Mouse (Mus musculus) forebrain, embryonic 11.5 days (tissue): ENCODE measurements around the gene Sod2. TPM values are rescaled to one million over a fixed set of nuclear protein-coding genes. Genes with fewer than 3 reads are reported as not detected.
A peak's percentile ranks its signal among the peaks of the same experiment; 100 is the strongest.
"Not testable (repeated sequence)": the region's sequence is repeated elsewhere in the genome, so short reads cannot be mapped to it uniquely, and the experiment has no call there.

ENCODE experiments used
- ATAC-seq: fragments of 200-750 bp; cut with Nextera tagmentation; replicated peaks from 2 replicates; pipeline ENCODE4 v1.8.0; 2017; ENCODE audit warnings: moderate TSS enrichment; ENCODE audit not compliant: low FRiP score
- DNase-seq: peaks from one replicate; pipeline ENCODE4 v3.0.0-alpha.2; 2017; ENCODE audit warnings: low spot score
- H3K27ac ChIP-seq: fragments of 300-500 bp; sonication (generic); 2 replicates; pipeline ENCODE4 v1.5.1; 2014; ENCODE audit warnings: low read depth, low read length
- H3K27me3 ChIP-seq: fragments of 300-500 bp; sonication (generic); 2 replicates; pipeline ENCODE4 v1.6.1; 2014; ENCODE audit warnings: mild to moderate bottlenecking, low read length, mixed read lengths; ENCODE audit not compliant: control insufficient read depth, insufficient read depth
- H3K36me3 ChIP-seq: fragments of 300-500 bp; sonication (generic); 2 replicates; pipeline ENCODE4 v1.6.1; 2014; ENCODE audit warnings: mild to moderate bottlenecking, low read length, moderate library complexity, mixed read lengths; ENCODE audit not compliant: control insufficient read depth, insufficient read depth
- H3K4me1 ChIP-seq: fragments of 300-500 bp; sonication (generic); replicated peaks from 2 replicates; pipeline ENCODE4 v1.6.1; 2014; ENCODE audit warnings: low read length, mixed read lengths; ENCODE audit not compliant: control insufficient read depth, insufficient read depth
- H3K4me2 ChIP-seq: fragments of 300-500 bp; sonication (generic); 2 replicates; pipeline ENCODE4 v1.6.1; 2014; ENCODE audit warnings: low read depth, mild to moderate bottlenecking, low read length, moderate library complexity, mixed read lengths; ENCODE audit not compliant: severe bottlenecking
- H3K4me3 ChIP-seq: fragments of 300-500 bp; sonication (generic); 2 replicates; pipeline ENCODE4 v1.5.1; 2014; ENCODE audit warnings: low read depth, low read length
- H3K9ac ChIP-seq: fragments of 300-500 bp; sonication (generic); 2 replicates; pipeline ENCODE4 v1.6.1; 2014; ENCODE audit warnings: low read length
- H3K9me3 ChIP-seq: fragments of 300-500 bp; sonication (generic); 2 replicates; pipeline ENCODE4 v1.6.1; 2016; ENCODE audit warnings: low read length, mixed read lengths; ENCODE audit not compliant: control insufficient read depth
- WGBS: fragments of 180-500 bp; shearing (Covaris S2); extraction: QIAGEN DNeasy Blood & Tissue Kit; methylation state at CpG from one replicate; pipeline ENCODE4 v1.1.7; 2014; 5-methylcytosine and 5-hydroxymethylcytosine counted together
- polyA plus RNA-seq: library from polyadenylated mRNA; unstranded; fragments of >200 nt; fragmentation: Nextera tagmentation; extraction: Ambion mirVana; gene quantifications from 2 replicates; pipeline ENCODE4 v1.2.1, GENCODE M21; 2014

Sod2 gene
- polyA plus RNA-seq, 1 experiment from 2014 or later: 107 TPM

GRCm38 (mm10) chr17:13043846-13044673 is 37.4 kb downstream of the Sod2 start:
- H3K9me3 ChIP-seq, H3K36me3 ChIP-seq, H3K4me1 ChIP-seq, H3K9ac ChIP-seq, H3K4me3 ChIP-seq, H3K27ac ChIP-seq, H3K4me2 ChIP-seq, H3K27me3 ChIP-seq: not testable (repeated sequence)
- 7% methylated on average over 3 of the region's 4 CpGs for WGBS
- peak; percentile 60 for DNase-seq
- ATAC-seq: peak; percentile 81

- H3K4me1 ChIP-seq, DNase-seq, H3K36me3 ChIP-seq, H3K4me3 ChIP-seq, H3K9ac ChIP-seq, H3K4me2 ChIP-seq, H3K9me3 ChIP-seq, H3K27ac ChIP-seq, H3K27me3 ChIP-seq, ATAC-seq: not testable (repeated sequence)
- 83% methylated on average over 1 of the region's 8 CpGs for WGBS
Observed at GRCm38 (mm10) chr17:13052124-13052813, 45.6 kb downstream of the Sod2 start, which contains the start of gene Gpr31b. Gpr31b (minus strand) TSS chr17:13052296.

GRCm38 (mm10) chr17:13060804-13061203 is 54.2 kb downstream of the Sod2 start, which contains the start of gene Tcp10b:
Tcp10b (plus strand) TSS chr17:13061104.
- H3K27me3 ChIP-seq, H3K4me1 ChIP-seq, ATAC-seq, H3K27ac ChIP-seq, H3K4me3 ChIP-seq, H3K4me2 ChIP-seq, H3K9me3 ChIP-seq, DNase-seq, H3K36me3 ChIP-seq, H3K9ac ChIP-seq: not testable (repeated sequence)
- 95% methylated on average over 4 of the region's 4 CpGs for WGBS

- not testable (repeated sequence) for H3K36me3 ChIP-seq, H3K4me2 ChIP-seq, DNase-seq, H3K4me1 ChIP-seq, H3K9me3 ChIP-seq, H3K27me3 ChIP-seq, H3K27ac ChIP-seq, H3K4me3 ChIP-seq, H3K9ac ChIP-seq, ATAC-seq
- 94% methylated on average over 1 of the region's 7 CpGs for WGBS
Observed at GRCm38 (mm10) chr17:13062882-13063281, 56.2 kb downstream of the Sod2 start.

GRCm38 (mm10) chr17:13067864-13068385 is 61.3 kb downstream of the Sod2 start:
- H3K27me3 ChIP-seq, H3K9ac ChIP-seq, H3K4me1 ChIP-seq, H3K9me3 ChIP-seq, H3K4me2 ChIP-seq, ATAC-seq, DNase-seq, H3K4me3 ChIP-seq, H3K27ac ChIP-seq, H3K36me3 ChIP-seq: not testable (repeated sequence)
- WGBS: 71% methylated on average over 1 of the region's 4 CpGs

- H3K36me3 ChIP-seq, DNase-seq: not testable (repeated sequence)
- 82% methylated on average over 3 of the region's 5 CpGs for WGBS
Observed at GRCm38 (mm10) chr17:13069227-13069626, 62.6 kb downstream of the Sod2 start.

More at GRCm38 (mm10) chr17:13069227-13069626, 62.6 kb downstream of the Sod2 start:
- not testable (repeated sequence) for H3K4me2 ChIP-seq, H3K27ac ChIP-seq, ATAC-seq, H3K4me1 ChIP-seq, H3K27me3 ChIP-seq, H3K9me3 ChIP-seq, H3K4me3 ChIP-seq, H3K9ac ChIP-seq

Other genes starting within 250 kb of the Sod2 start
- gene Igf2r, start 237.2 kb upstream of the Sod2 start, polyA plus RNA-seq: 21.0 and 21.7 TPM in 2 replicates
- 0.29 TPM in 1 of 2 replicates, not detected in the other for gene Mas1, start 138.7 kb upstream of the Sod2 start, polyA plus RNA-seq
- not detected in 2 replicates for gene Mrgprh, start 130.8 kb upstream of the Sod2 start, polyA plus RNA-seq
- gene Pnldc1, start 96.6 kb upstream of the Sod2 start, polyA plus RNA-seq: 1.8 and 2.3 TPM in 2 replicates
- gene Tcp1, start 91.1 kb upstream of the Sod2 start, polyA plus RNA-seq: 497 and 535 TPM in 2 replicates
- gene Mrpl18, start 90.5 kb upstream of the Sod2 start, polyA plus RNA-seq: 172 and 187 TPM in 2 replicates
- gene Acat3, start 66.2 kb upstream of the Sod2 start, polyA plus RNA-seq: 0.87 and 1.3 TPM in 2 replicates
- 324 and 345 TPM in 2 replicates for gene Acat2, start 46.1 kb upstream of the Sod2 start, polyA plus RNA-seq
- gene Wtap, start 12.7 kb upstream of the Sod2 start, polyA plus RNA-seq: 140 and 141 TPM in 2 replicates
- 0.23 TPM in 1 of 2 replicates, not detected in the other for gene Gpr31b, start 45.5 kb downstream of the Sod2 start, polyA plus RNA-seq
- gene Tcp10b, start 54.3 kb downstream of the Sod2 start, polyA plus RNA-seq: 0.16 TPM in 1 of 2 replicates, not detected in the other
- gene Unc93a, start 125.0 kb downstream of the Sod2 start, polyA plus RNA-seq: not detected in 2 replicates
- not detected in 2 replicates for gene Smok2a, start 214.3 kb downstream of the Sod2 start, polyA plus RNA-seq
- not detected in 2 replicates for gene Smok2b, start 223.4 kb downstream of the Sod2 start, polyA plus RNA-seq